Mouse (Mus musculus) midbrain, embryonic 16.5 days (tissue): ENCODE measurements around the gene Cxcr4. TPM values are rescaled to one million over a fixed set of nuclear protein-coding genes. Genes with fewer than 3 reads are reported as not detected.

ENCODE experiments used
- ATAC-seq: fragments of 200-750 bp; cut with Nextera tagmentation; 2 replicates; pipeline ENCODE4 v1.8.0; 2017; ENCODE audit warnings: moderate TSS enrichment
- H3K27ac ChIP-seq: fragments of 300-500 bp; sonication (generic); 2 replicates; pipeline ENCODE4 v1.5.1; 2014; ENCODE audit warnings: mild to moderate bottlenecking, low read length, mixed read lengths
- H3K27me3 ChIP-seq: fragments of 300-500 bp; sonication (generic); 2 replicates; pipeline ENCODE4 v1.6.1; 2014; ENCODE audit warnings: low read depth, low read length, mixed read lengths; ENCODE audit not compliant: control insufficient read depth, insufficient read depth
- H3K36me3 ChIP-seq: fragments of 300-500 bp; sonication (generic); 2 replicates; pipeline ENCODE4 v1.6.1; 2014; ENCODE audit warnings: mild to moderate bottlenecking, low read length, moderate library complexity, mixed read lengths; ENCODE audit not compliant: control insufficient read depth, insufficient read depth
- H3K4me1 ChIP-seq: fragments of 300-500 bp; sonication (generic); 2 replicates; pipeline ENCODE4 v1.6.1; 2014; ENCODE audit warnings: mild to moderate bottlenecking, low read length, mixed read lengths; ENCODE audit not compliant: control insufficient read depth, insufficient read depth
- H3K4me2 ChIP-seq: fragments of 300-500 bp; sonication (generic); 2 replicates; pipeline ENCODE4 v1.6.1; 2014; ENCODE audit warnings: mild to moderate bottlenecking, low read length, mixed read lengths
- H3K4me3 ChIP-seq: fragments of 300-500 bp; sonication (generic); 2 replicates; pipeline ENCODE4 v1.5.1; 2014; ENCODE audit warnings: low read depth, mild to moderate bottlenecking, low read length, moderate library complexity, mixed read lengths
- H3K9ac ChIP-seq: fragments of 300-500 bp; sonication (generic); 2 replicates; pipeline ENCODE4 v1.6.1; 2014; ENCODE audit warnings: low read depth, low read length, mixed read lengths
- H3K9me3 ChIP-seq: fragments of 300-500 bp; sonication (generic); replicated peaks from 2 replicates; pipeline ENCODE4 v1.6.1; 2014; ENCODE audit warnings: mild to moderate bottlenecking, low read length, mixed read lengths; ENCODE audit not compliant: control insufficient read depth, poor library complexity, severe bottlenecking
- WGBS: fragments of 180-500 bp; shearing (Covaris S2); extraction: QIAGEN DNeasy Blood & Tissue Kit; methylation state at CpG from one replicate; pipeline ENCODE4 v1.1.7; 2014; 5-methylcytosine and 5-hydroxymethylcytosine counted together
- polyA plus RNA-seq: library from polyadenylated mRNA; unstranded; fragments of >200 nt; fragmentation: Nextera tagmentation; extraction: Ambion mirVana; gene quantifications from 2 replicates; pipeline ENCODE4 v1.2.1, GENCODE M21; 2015

The Cxcr4 gene
- 4.0 and 5.6 TPM in 2 replicates for polyA plus RNA-seq

DNA sequence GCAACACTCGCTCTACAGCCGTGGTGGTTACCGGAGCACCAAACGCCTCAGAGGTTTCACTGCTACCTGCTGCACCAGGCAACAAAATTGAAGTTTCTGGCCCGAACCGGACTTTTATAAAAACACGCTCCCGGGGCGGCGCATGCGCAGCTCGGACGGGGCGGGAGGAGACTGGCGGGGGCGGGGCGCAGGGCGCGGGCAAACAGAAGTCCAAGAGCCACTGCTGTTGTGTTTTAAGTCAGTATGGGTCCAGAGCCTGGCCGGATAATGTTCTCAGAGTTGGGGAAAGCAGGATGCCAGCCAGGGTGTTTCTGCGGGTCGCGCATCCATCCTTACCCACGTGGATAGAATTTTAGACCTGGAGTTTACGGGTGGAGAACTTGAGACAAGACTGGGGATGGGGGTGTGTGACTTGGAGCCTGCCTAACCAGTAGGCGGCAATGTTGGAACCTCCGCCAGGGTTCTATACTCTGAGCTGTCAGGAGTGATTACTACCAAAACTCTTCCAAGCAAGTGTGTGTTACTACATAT is at the start of gene Cxcr4:
Gene Cxcr4 (minus strand): TSS at position 83 of the 531 bp plus-strand sequence.
- peak; percentile 77 for ATAC-seq
- H3K4me3 ChIP-seq: peak within 1 kb of the TSS; percentile 53
- peaks cover 42% of the 10 kb centered on the region for H3K4me1 ChIP-seq
- H3K36me3 ChIP-seq: no peaks in the 10 kb centered on the region
- peak within 1 kb of the TSS; percentile 81 for H3K4me2 ChIP-seq
- H3K27me3 ChIP-seq: no peaks in the 10 kb centered on the region
- WGBS: under 1% methylated on average over 27 of the region's 27 CpGs
- H3K27ac ChIP-seq: peak within 1 kb of the TSS; percentile 56
- peak within 1 kb of the TSS; percentile 59 for H3K9ac ChIP-seq
- no peaks in the 10 kb centered on the region for H3K9me3 ChIP-seq

- Histone ChIP-seq H3K4me1 (peaks cover 8% of the 10 kb centered on the region), H3K27me3 (no peaks in the 10 kb centered on the region), H3K4me3 (no peak overlapping the region), H3K4me2 (no peak overlapping the region), H3K9ac (no peak overlapping the region), H3K9me3 (no peaks in the 10 kb centered on the region), H3K36me3 (no peaks in the 10 kb centered on the region), H3K27ac (no peak overlapping the region)
- WGBS: 38% methylated on average over 4 of the region's 4 CpGs
- no peak for ATAC-seq
Observed at GRCm38 (mm10) chr1:128639707-128640107, 47.6 kb upstream of the Cxcr4 start.

DNA sequence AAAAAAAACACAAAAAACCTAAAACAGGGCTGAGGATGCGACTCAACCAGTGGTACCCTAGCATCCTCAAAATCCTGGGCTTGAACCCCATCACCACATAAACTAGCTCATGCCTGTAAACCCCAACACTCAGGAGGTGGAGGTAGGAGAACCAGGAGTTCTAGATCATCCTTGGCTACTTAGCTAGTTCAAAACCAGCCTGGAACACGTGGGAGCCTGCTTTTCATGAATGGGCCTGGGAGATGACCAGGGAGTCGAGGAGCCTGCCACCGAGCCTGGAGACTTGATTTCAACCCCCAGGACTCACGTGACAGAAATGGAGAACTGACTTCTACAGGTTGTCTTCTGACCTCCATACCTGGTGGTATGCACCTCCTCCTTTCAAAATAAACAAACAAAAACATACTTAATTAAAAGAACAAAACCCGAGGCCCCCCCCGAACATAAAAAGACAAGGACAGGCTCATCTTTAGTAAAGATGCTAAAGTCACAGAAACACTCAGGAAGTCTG is 45.2 kb upstream of the Cxcr4 start:
- 90% methylated on average over 7 of the region's 7 CpGs for WGBS
- H3K9me3 ChIP-seq: no peaks in the 10 kb centered on the region
- H3K27ac ChIP-seq: no peak overlapping the region
- ATAC-seq: no peak
- H3K9ac ChIP-seq: no peak overlapping the region
- no peaks in the 10 kb centered on the region for H3K36me3 ChIP-seq
- no peaks in the 10 kb centered on the region; the same call in 1 of the 2 replicates for H3K4me1 ChIP-seq
- H3K4me2 ChIP-seq: no peak overlapping the region
- no peaks in the 10 kb centered on the region for H3K27me3 ChIP-seq
- no peak overlapping the region for H3K4me3 ChIP-seq

DNA sequence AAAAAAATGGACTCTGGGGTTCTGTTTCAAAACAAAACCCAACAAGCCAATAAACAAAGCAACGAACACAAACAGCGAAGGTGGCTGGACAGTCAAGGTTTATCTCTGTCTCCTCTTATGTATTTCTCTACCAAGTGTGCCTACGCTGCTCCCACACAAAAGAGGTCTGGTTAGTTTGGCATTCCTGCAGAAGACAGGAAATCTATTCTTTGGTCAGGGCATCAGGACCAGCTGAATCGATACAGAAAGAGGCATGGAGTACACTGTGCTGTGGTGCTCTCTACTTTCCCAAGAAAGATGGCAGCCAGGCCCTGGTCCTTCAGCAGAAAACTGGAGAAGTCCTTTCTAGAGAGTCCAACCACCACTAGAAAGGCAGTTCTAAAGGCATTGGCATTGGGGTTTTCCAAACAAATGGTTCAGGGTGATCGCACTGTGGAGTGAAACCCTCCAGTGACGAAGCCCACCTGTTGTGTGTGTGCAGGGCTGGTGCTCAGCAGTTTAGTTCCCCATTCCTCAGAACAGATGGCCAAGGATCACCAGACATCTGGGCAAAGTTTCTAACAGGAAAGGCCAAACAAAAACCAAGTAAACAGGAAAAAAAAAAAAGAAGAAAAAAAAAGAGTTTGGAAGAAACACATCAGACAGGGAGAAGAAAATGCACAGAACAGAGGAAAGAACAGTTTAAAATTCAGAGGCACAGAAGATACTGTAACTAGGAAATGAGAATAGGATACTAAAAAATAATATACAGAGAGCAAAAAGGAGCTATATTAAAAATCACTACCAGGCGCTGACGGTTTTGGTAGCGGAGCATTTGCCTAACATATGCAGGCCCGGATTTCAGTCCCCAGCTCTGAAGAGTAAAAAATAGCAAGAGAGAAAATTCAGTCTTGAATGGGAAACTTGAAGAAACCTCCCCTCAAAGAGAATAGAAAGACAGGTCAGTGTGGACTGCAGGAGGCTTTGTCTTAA is 44.5 kb upstream of the Cxcr4 start:
- Histone ChIP-seq H3K9ac (no peak overlapping the region), H3K27me3 (no peaks in the 10 kb centered on the region), H3K9me3 (no peaks in the 10 kb centered on the region), H3K4me3 (no peak overlapping the region), H3K27ac (no peak overlapping the region), H3K4me1 (no peaks in the 10 kb centered on the region; the same call in 1 of the 2 replicates), H3K4me2 (no peak overlapping the region), H3K36me3 (no peaks in the 10 kb centered on the region)
- 91% methylated on average over 10 of the region's 10 CpGs for WGBS
- ATAC-seq: no peak

DNA sequence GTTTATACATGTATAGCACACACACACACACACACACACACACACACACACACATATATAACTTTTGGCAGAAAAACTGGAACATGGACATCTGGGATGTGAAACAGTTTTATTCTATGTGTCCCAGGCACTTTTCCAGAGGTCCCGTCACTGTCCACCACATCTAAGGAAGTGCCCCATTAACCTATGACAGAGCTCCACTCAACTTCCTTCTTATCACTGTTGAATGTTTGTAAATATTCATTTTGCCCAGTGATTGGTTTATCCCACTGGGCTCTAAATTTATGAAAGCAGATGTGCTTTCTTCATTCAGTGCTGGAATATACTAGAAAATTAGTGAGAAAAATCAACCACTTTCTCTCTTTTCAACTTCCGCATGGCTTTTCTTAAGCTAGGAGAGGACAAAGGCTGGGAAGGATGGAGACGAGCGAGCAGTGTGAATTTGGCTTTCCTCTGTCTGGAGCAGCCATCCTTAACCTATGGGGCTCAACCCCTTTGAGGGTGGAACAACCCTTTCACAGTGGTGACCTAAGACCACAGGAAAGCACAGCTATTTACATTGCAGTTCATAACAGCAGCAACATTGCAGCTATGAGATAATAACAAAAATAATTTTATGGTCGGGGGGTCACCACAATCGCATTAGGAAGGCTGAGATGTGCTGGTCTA is 41.8 kb upstream of the Cxcr4 start:
- H3K4me2 ChIP-seq: no peak overlapping the region
- H3K27me3 ChIP-seq: no peaks in the 10 kb centered on the region
- H3K9me3 ChIP-seq: no peaks in the 10 kb centered on the region
- H3K4me1 ChIP-seq: no peaks in the 10 kb centered on the region
- H3K9ac ChIP-seq: no peak overlapping the region
- no peak overlapping the region for H3K27ac ChIP-seq
- no peaks in the 10 kb centered on the region for H3K36me3 ChIP-seq
- no peak overlapping the region for H3K4me3 ChIP-seq
- ATAC-seq: no peak
- WGBS: 64% methylated on average over 6 of the region's 6 CpGs

GRCm38 (mm10) chr1:128632522-128632921 is 40.4 kb upstream of the Cxcr4 start:
- Histone ChIP-seq H3K4me1 (no peaks in the 10 kb centered on the region), H3K27me3 (no peaks in the 10 kb centered on the region), H3K27ac (no peak overlapping the region), H3K4me3 (no peak overlapping the region), H3K4me2 (no peak overlapping the region), H3K9me3 (no peaks in the 10 kb centered on the region), H3K9ac (no peak overlapping the region), H3K36me3 (no peaks in the 10 kb centered on the region)
- WGBS: 70% methylated on average over 6 of the region's 6 CpGs
- ATAC-seq: no peak

DNA sequence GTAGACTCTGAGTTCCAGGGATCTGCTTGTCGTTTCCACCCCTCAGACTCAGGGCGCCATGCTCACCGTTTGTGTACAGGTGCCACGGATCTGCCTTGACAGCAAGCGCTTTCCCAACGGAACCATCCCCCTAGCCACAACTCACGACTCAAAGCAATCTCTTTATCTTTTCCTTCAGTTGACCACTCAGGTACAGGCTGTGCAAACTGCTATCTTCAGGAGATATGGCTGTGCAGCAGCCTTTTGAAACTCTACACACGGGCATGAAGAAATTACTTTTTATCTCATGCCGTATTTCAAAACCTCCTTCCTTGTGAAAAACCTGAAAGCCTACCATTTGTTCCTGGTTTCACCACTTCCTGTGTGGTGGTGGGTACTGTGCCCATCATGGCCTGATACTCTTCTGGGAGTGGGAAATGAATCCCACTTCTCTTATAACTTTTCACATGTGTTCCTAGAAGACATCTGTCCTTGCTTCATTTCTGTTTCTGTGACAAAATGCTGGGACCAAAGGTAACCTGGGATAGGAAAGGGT is 34.1 kb upstream of the Cxcr4 start:
- H3K4me1 ChIP-seq: peaks cover 8% of the 10 kb centered on the region
- no peaks in the 10 kb centered on the region for H3K36me3 ChIP-seq
- no peaks in the 10 kb centered on the region for H3K27me3 ChIP-seq
- no peak overlapping the region for H3K27ac ChIP-seq
- H3K4me2 ChIP-seq: no peak overlapping the region
- no peak overlapping the region for H3K4me3 ChIP-seq
- no peaks in the 10 kb centered on the region for H3K9me3 ChIP-seq
- no peak for ATAC-seq
- WGBS: 93% methylated on average over 9 of the region's 9 CpGs
- H3K9ac ChIP-seq: no peak overlapping the region

GRCm38 (mm10) chr1:128623594-128623887 is 31.4 kb upstream of the Cxcr4 start:
- Histone ChIP-seq H3K4me1 (peaks cover 8% of the 10 kb centered on the region), H3K9me3 (no peaks in the 10 kb centered on the region), H3K36me3 (no peaks in the 10 kb centered on the region), H3K27ac (no peak overlapping the region), H3K27me3 (no peaks in the 10 kb centered on the region), H3K9ac (no peak overlapping the region), H3K4me3 (no peak overlapping the region), H3K4me2 (no peak overlapping the region)
- 22% methylated on average over 4 of the region's 4 CpGs for whole genome bisulfite sequencing
- ATAC-seq: peak; percentile 42; the same call in 1 of the 2 replicates
